Mouse (Mus musculus) C2C12 (cell line): ENCODE data around the gene Atxn1.

Experiments
- CEBPB ChIP-seq: IDR thresholded peaks from one replicate; pipeline ENCODE4 v1.6.1; 2011; ENCODE audit warnings: low read depth, mild to moderate bottlenecking, control low read depth, moderate library complexity
- CTCF ChIP-seq: IDR thresholded peaks from one replicate; pipeline ENCODE4 v1.5.1; 2011; ENCODE audit not compliant: control insufficient read depth, insufficient read depth, insufficient read length
- FOSL1 ChIP-seq: IDR thresholded peaks from one replicate; pipeline ENCODE4 v1.8.0; 2011; ENCODE audit warnings: mild to moderate bottlenecking, low read length; ENCODE audit not compliant: poor library complexity, insufficient read depth, severe bottlenecking
- MAX ChIP-seq: IDR thresholded peaks from one replicate; pipeline ENCODE4 v1.6.1; 2011; ENCODE audit warnings: mild to moderate bottlenecking, control low read depth
- USF1 ChIP-seq: IDR thresholded peaks from one replicate; pipeline ENCODE4 v1.6.1; 2011; ENCODE audit warnings: low read depth, mild to moderate bottlenecking, control low read depth, moderate library complexity

GRCm38 (mm10) chr13:45509366-45509765 is 455.4 kb downstream of the Atxn1 start:
- no peak for TF ChIP-seq CTCF
- no peak for TF ChIP-seq USF1
- TF ChIP-seq FOSL1 = no peak
- no peak for TF ChIP-seq CEBPB
- no peak for TF ChIP-seq MAX
